Mouse (Mus musculus): ENCODE results near the gene Csnk1g1. TPM values are rescaled to one million over a fixed set of nuclear protein-coding genes. Genes with fewer than 3 reads are reported as not detected.

Csnk1g1 gene
- polyA plus RNA-seq (2012; fragmentation: generic; extraction: Trizol): 6.8 TPM

DNA sequence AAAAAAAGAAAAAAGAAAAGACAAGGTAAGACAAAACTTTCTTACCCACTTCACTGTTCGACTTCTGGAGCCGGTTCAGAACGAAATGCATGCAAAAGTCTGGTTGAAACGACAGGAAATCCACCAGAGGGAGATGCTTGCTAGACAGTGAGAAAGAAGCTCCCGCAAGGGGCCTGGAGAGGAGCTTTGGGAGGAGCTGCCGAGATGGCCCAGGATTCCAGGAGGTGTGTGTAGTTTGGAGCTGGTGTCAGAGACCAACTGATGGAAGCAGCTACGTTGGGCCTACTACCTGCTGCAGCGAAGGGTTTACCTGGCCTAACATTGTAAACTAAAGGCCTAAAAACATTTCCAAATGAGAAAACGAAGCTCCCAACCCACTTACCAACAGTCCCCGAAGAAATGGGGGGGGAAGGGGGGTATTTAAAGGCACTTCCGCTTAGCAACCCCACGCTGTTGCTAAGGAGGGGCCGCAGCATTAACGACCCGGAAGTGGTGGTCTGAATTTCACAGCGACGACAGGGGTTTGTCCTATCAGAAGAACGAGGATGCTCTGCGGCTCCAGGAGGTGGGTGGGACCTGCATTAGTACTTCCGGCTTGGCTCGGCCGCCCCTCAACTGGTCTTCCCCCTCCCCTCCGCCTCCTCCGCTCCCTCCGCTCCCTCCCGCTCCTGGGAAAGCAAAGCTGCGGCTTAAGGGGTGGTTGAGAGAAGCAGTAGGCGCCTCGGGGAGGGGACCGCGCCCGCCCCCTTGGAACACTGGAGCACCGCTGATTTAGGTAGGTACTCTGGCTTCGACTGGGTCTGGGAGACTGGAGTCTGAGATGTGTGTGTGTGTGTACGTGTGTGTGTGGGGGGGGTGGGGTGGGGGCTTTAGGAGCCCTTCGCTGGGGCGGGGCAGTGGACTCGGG is at the start of gene Csnk1g1, which contains the start of gene Trip4:
Gene Csnk1g1, plus strand, starts transcription at position 531 of the 907 bp plus-strand sequence.
Gene Trip4, minus strand, starts transcription at position 401 of the 907 bp plus-strand sequence.
- H3K4me3 ChIP-seq: peak within 1 kb of the TSS; percentile 90
- H3ac ChIP-seq (ENCODE audit: control insufficient read depth, insufficient read length): peak within 1 kb of the TSS; percentile 10
- peaks cover 44% of the 10 kb centered on the region for H3K79me2 ChIP-seq (ENCODE audit: control insufficient read depth, insufficient read depth)
- H3K36me3 ChIP-seq (ENCODE audit: control insufficient read depth, insufficient read depth): peaks cover 3% of the 10 kb centered on the region
- TF ChIP-seq MYOG (IDR thresholded peaks at IDR 0.05; ENCODE audit: control insufficient read depth in 1 of 3, insufficient read depth in 1 of 3, insufficient read length in 2 of 3, low read depth in 2 of 3) (peak in 1 of 3 experiments; percentile 6), TCF3 (IDR thresholded peaks at IDR 0.05; ENCODE audit: insufficient read length, low read depth) (no peak), POLR2A (IDR thresholded peaks at IDR 0.05; ENCODE audit: insufficient read length, low read depth) (peak; percentile 34), TCF12 (IDR thresholded peaks at IDR 0.05; ENCODE audit: insufficient read depth, poor library complexity, severe bottlenecking) (no peak), POLR2AphosphoS2 (IDR thresholded peaks at IDR 0.05; ENCODE audit: insufficient read length, low read depth) (peak; percentile 70)
- no peaks in the 10 kb centered on the region for H3K27me3 ChIP-seq (ENCODE audit: control insufficient read depth, insufficient read depth, insufficient read length)
- peak within 1 kb of the TSS; percentile 83 for H3K4me2 ChIP-seq (ENCODE audit: low read depth)

DNA sequence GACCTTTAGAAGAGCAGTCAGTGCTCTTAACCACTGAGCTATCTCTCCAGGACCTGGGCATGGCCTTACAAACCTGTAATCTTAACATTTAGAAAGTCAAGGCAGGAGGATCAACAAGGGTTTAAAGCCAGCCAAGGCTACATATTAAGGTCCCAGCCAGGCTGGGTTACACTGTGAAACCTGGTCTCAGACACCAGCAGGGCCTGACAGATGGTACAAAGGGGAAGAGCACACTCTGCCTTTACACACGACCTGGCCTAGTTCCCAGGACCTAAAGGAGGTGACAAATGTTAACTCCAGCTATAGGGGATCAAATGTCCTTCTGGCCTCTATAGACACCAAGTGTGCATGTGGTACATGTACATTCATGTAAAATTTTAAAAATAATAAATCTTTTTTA is 49.1 kb upstream of the Csnk1g1 start:
- H3K4me2 ChIP-seq (ENCODE audit: low read depth): no peak overlapping the region
- no peaks in the 10 kb centered on the region for H3K79me2 ChIP-seq (ENCODE audit: control insufficient read depth, insufficient read depth)
- no peak for TF ChIP-seq SRF (IDR thresholded peaks at IDR 0.05; ENCODE audit: control insufficient read depth, insufficient read length, low read depth)
- TF ChIP-seq TCF12 (IDR thresholded peaks at IDR 0.05; ENCODE audit: insufficient read depth, poor library complexity, severe bottlenecking): no peak
- TF ChIP-seq POLR2AphosphoS2 (IDR thresholded peaks at IDR 0.05; ENCODE audit: insufficient read length, low read depth): no peak
- TF ChIP-seq CEBPB (IDR thresholded peaks at IDR 0.05; ENCODE audit: insufficient read depth, poor library complexity, severe bottlenecking): no peak
- no peak for TF ChIP-seq REST (IDR thresholded peaks at IDR 0.05; ENCODE audit: insufficient read depth, insufficient read length)
- no peak for TF ChIP-seq MYOD1 (IDR thresholded peaks at IDR 0.05; ENCODE audit: control insufficient read depth in 1 of 3, insufficient read length in 2 of 3, low read depth in 2 of 3)
- TF ChIP-seq TCF3 (IDR thresholded peaks at IDR 0.05; ENCODE audit: insufficient read length, low read depth): no peak
- TF ChIP-seq E2F4 (IDR thresholded peaks at IDR 0.05; ENCODE audit: insufficient read depth): no peak
- no peak for TF ChIP-seq MAX (IDR thresholded peaks at IDR 0.05; ENCODE audit: low read depth)
- TF ChIP-seq POLR2A (IDR thresholded peaks at IDR 0.05; ENCODE audit: insufficient read length, low read depth): no peak
- TF ChIP-seq MYOG (IDR thresholded peaks at IDR 0.05; ENCODE audit: control insufficient read depth in 1 of 3, insufficient read depth in 1 of 3, insufficient read length in 2 of 3, low read depth in 2 of 3): no peak
- TF ChIP-seq USF1 (IDR thresholded peaks at IDR 0.05; ENCODE audit: low read depth): no peak
- peaks cover 16% of the 10 kb centered on the region for H3K36me3 ChIP-seq (ENCODE audit: control insufficient read depth, insufficient read depth)
- H3ac ChIP-seq (ENCODE audit: control insufficient read depth, insufficient read length): no peak overlapping the region
- no peak overlapping the region for H3K4me3 ChIP-seq
- H3K27me3 ChIP-seq (ENCODE audit: control insufficient read depth, insufficient read depth, insufficient read length): no peaks in the 10 kb centered on the region

DNA sequence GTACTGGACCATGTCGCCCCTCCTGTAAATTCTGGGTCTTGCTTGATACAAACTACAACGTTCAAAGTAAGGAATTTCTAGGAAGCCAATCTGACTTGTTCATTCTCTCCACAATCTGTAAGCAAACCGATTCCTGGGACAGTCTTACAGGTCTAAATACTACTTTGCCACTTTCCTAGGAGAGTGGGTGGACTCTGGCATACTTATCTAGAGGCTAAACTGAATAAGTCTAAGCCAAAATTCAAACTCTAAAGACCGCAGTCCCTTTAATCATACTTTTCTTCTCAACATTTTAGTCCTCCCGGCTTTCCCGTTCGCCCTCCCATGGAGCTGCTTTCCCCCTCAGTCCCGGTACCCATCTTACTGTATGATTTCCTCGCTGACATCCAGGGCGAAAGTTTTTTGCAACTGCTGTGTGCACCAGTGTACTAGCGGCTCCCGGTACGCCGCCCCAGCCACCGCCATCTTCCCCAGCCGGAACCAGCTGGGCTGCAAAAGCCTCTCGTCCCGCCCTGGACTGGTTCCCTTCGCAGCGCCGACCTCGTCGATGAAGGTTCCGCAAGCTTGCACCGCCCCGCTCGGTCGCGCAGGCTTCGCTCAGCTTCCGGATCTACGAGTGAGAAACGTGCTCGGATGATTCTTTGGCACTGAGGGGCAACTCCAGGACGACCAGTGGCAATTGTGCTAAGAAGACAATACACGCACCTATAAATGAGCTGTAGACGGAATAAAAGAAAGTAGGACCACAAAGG is 24.0 kb upstream of the Csnk1g1 start:
- TF ChIP-seq USF1 (IDR thresholded peaks at IDR 0.05; ENCODE audit: low read depth): no peak
- peak; percentile 86 for TF ChIP-seq POLR2AphosphoS2 (IDR thresholded peaks at IDR 0.05; ENCODE audit: insufficient read length, low read depth)
- TF ChIP-seq POLR2A (IDR thresholded peaks at IDR 0.05; ENCODE audit: insufficient read length, low read depth): peak; percentile 91
- TF ChIP-seq TCF3 (IDR thresholded peaks at IDR 0.05; ENCODE audit: insufficient read length, low read depth): no peak
- TF ChIP-seq MYOD1 (IDR thresholded peaks at IDR 0.05; ENCODE audit: control insufficient read depth in 1 of 3, insufficient read length in 2 of 3, low read depth in 2 of 3): peak in 2 of 3 experiments; percentile 19 to 60
- TF ChIP-seq MAX (IDR thresholded peaks at IDR 0.05; ENCODE audit: low read depth): peak; percentile 44
- peak in 2 of 3 experiments; percentile 37 to 79 for TF ChIP-seq MYOG (IDR thresholded peaks at IDR 0.05; ENCODE audit: control insufficient read depth in 1 of 3, insufficient read depth in 1 of 3, insufficient read length in 2 of 3, low read depth in 2 of 3)

DNA sequence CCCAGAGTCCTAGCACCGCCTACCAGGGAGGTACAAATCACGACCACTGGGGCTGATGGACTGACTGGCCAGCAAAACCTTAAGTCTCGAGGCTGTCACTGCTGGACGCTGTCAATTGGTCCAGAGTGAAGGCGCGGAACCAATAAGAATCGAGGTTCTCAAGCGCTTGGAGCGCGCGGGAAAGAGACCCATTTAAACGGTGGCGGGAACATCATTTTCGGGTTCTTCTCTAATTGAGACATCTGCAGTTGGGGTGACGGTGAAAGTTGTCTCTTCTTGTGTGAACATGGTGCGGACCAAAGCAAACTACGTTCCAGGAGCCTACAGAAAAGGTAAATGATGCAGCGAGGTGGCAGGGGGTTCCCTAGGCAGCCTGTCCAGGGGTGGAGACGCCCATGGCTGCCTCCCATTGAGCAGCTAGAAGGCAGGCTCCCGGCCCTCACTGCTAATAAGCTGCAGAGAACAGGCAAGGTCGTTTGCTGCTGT is 18.5 kb upstream of the Csnk1g1 start, which contains the start of gene Pclaf:
Gene Pclaf, plus strand, starts transcription at position 95 of the 486 bp plus-strand sequence.
- peak within 1 kb of the TSS; percentile 78 for H3K4me2 ChIP-seq (ENCODE audit: low read depth)
- TF ChIP-seq REST (IDR thresholded peaks at IDR 0.05; ENCODE audit: insufficient read depth, insufficient read length): no peak
- TF ChIP-seq E2F4 (IDR thresholded peaks at IDR 0.05; ENCODE audit: insufficient read depth): peak; percentile 99
- H3K36me3 ChIP-seq (ENCODE audit: control insufficient read depth, insufficient read depth): peaks cover 8% of the 10 kb centered on the region
- H3ac ChIP-seq (ENCODE audit: control insufficient read depth, insufficient read length): no peak within 1 kb of the TSS
- peaks cover 25% of the 10 kb centered on the region for H3K79me2 ChIP-seq (ENCODE audit: control insufficient read depth, insufficient read depth)
- no peaks in the 10 kb centered on the region for H3K27me3 ChIP-seq (ENCODE audit: control insufficient read depth, insufficient read depth, insufficient read length)
- H3K4me3 ChIP-seq: peak within 1 kb of the TSS; percentile 59

More for the DNA sequence above, 24.0 kb upstream of the Csnk1g1 start:
- Histone ChIP-seq H3K36me3 (ENCODE audit: control insufficient read depth, insufficient read depth) (peaks cover 8% of the 10 kb centered on the region), H3K79me2 (ENCODE audit: control insufficient read depth, insufficient read depth) (peaks cover 19% of the 10 kb centered on the region), H3K27me3 (ENCODE audit: control insufficient read depth, insufficient read depth, insufficient read length) (no peaks in the 10 kb centered on the region), H3K4me2 (ENCODE audit: low read depth) (peak overlapping the region; percentile 95), H3K4me3 (peak overlapping the region; percentile 63), H3ac (ENCODE audit: control insufficient read depth, insufficient read length) (peak overlapping the region; percentile 67)

Data from myocyte (in vitro differentiated cells).